Mouse (Mus musculus): ENCODE measurements around the gene Armc9. TPM values are rescaled to one million over a fixed set of nuclear protein-coding genes. Genes with fewer than 3 reads are reported as not detected.
A peak's percentile ranks its signal among the peaks of the same experiment; 100 is the strongest.

Gene Armc9
- 1 to 10 TPM; 3.2 to 3.4 TPM for total RNA-seq (2021)

DNA sequence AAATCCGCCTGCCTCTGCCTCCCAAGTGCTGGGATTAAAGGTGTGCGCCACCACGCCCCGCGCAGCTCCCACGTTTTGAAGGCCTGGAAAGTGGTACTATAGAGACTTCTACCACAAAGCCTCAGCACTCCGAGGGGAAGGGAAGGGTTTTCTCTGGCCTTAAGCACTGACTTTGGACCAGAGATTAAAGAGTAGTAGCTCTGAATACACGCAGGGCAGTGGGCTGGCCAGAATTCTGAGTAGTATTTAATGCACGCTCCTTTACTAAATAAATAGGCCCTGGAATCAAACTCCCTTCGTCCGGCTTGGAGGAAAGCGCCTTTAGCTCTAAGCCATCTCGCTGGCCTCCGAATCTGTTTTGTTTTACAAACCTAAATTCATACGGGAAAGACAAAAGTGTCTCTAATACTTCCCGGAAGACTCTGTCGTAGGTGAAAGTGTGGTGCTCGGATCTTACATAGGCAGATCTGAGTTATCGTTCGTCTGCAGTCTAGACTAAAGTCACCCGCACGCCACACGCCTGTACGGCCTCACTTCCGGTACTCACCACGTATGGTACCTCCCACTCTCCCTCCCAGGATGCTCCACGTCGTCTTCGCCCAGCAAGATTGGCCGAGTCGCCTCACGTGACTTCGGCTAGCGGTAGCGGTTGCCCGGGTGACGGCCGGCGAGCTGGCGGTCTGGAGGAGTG is at the start of gene Armc9:
Gene Armc9 (plus strand): TSS at position 648 of the 691 bp plus-strand sequence.
- DNase-seq (ENCODE audit: low spot score): peak; percentile 91
- intact Hi-C loops (cut with DNase I): loop anchor here (10.0 kb wide), 1 partner anchor 89 kb away; the partner anchor contains the start of gene Psmd1

GRCm38 (mm10) chr1:86105054-86105453 is 49.5 kb upstream of the Armc9 start:
- no peak for DNase-seq (ENCODE audit: low spot score)
- intact Hi-C loops (cut with DNase I): no loop called here

- DNase-seq (ENCODE audit: low spot score): peak; percentile 16
- intact Hi-C loops (cut with DNase I): no loop called here
Measured at GRCm38 (mm10) chr1:86111779-86112178, 42.8 kb upstream of the Armc9 start, which contains the start of gene Htr2b. Gene Htr2b, minus strand, starts transcription at chr1:86111970.

GRCm38 (mm10) chr1:86114141-86114540 is 40.4 kb upstream of the Armc9 start:
- intact Hi-C loops (cut with DNase I): no loop called here
- DNase-seq (ENCODE audit: low spot score): no peak

DNA sequence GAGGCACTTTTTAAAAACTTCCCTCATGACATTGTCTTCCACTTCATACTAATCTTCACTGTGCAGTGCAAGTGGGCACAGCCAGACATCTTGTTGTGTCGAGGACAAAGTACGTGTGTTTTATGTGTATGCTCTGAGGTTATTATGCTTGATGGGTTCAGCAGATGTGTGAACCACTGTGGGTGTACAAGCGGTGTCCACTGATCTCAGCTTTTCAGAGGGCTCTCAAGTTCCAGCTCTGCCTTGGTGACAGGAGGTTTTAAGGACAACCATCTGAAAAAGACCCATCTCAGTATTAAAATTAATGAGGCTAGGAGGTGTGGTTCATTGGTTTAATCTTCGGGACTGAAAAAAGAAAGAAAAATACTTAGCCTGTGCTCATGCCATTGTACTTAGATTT is 35.0 kb upstream of the Armc9 start:
- intact Hi-C loops (cut with DNase I): no loop called here

GRCm38 (mm10) chr1:86126036-86126435 is 28.5 kb upstream of the Armc9 start:
- no peak for DNase-seq (ENCODE audit: low spot score)
- intact Hi-C loops (cut with DNase I): no loop called here

More for the DNA sequence above, 35.0 kb upstream of the Armc9 start:
- no peak for DNase-seq (ENCODE audit: low spot score)

DNA sequence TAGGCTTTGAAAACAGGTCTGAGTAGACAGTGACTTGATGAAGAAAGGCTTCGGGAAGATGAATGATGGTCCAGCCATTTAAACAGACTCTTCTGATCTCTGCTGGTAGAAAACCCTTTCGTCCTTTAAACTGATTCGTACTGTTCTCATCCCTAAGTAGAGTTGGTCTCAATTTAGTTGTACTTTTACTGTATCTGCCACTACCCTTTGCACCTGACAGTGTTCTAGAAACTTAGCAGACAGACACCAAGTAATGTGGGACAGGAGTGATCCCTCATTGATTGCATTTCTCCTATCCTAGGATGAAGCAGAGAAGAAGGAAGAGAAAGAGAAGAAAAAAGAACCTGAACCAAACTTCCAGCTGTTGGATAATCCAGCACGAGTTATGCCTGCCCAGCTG is 21.2 kb upstream of the Armc9 start, which contains the start of gene Gm21972:
Gene Gm21972 (plus strand): TSS at position 301 of the 400 bp plus-strand sequence.
- intact Hi-C loops (cut with DNase I): no loop called here
- no peak for DNase-seq (ENCODE audit: low spot score)

GRCm38 (mm10) chr1:86135315-86135714 is 19.3 kb upstream of the Armc9 start:
- intact Hi-C loops (cut with DNase I): no loop called here
- no peak for DNase-seq (ENCODE audit: low spot score)

- intact Hi-C loops (cut with DNase I): loop anchor here (5.0 kb wide), 1 partner anchor 44 kb away; no protein-coding TSS in a partner anchor
Measured at GRCm38 (mm10) chr1:86141081-86141480, 13.5 kb upstream of the Armc9 start.

GRCm38 (mm10) chr1:86143165-86143564 is 11.4 kb upstream of the Armc9 start:
- intact Hi-C loops (cut with DNase I): loop anchor here (5.0 kb wide), 1 partner anchor 46 kb away; no protein-coding TSS in a partner anchor
- DNase-seq (ENCODE audit: low spot score): peak; percentile 23

More at GRCm38 (mm10) chr1:86141081-86141480, 13.5 kb upstream of the Armc9 start:
- DNase-seq (ENCODE audit: low spot score): no peak

DNA sequence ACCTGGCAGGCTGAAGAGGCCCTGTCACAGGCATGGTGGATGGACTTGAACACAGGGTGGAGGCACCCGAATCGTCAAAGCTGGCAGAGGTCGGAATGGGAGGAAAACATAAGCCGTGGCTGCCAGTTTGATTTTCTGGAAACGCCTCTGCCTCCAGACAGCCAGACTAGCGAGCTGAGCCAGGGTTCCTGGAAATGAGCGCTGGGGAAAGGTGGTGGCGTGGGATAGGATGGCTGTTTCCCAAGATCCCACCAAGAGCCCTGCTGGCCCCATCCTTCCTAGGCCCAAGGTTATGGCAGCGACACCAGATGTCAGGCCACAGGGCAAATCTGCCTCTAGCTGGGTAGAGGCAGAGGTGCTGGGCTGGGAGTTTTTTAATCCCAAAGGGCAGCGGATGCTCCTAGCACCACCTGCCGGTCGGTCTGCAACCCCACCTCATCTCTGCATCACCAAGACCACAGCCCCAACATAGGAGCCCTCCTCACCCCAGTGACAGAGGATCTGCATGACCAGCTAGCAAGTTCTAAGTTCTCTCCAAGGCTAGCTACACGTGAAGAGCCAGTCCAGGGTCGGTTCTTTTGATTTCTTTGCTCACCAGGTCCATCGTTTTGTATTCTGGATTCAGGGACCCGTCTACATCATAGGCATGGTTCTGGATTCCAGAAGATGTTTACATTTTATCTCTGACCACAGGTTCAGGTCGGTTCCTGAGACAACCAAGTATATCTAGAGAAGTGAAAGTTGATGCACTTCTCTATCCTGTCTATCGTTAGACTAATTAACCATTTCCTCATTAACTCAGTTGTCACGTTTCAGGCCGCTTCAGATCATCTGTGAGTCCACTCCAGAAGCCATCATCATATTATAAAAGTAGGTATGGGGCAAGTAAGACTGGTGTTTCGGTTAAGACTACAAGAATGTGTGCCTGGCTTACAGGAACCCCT is 10.3 kb upstream of the Armc9 start:
- DNase-seq (ENCODE audit: low spot score): peak; percentile 4
- intact Hi-C loops (cut with DNase I): loop anchor here (5.0 kb wide), 1 partner anchor 47 kb away; no protein-coding TSS in a partner anchor

- intact Hi-C loops (cut with DNase I): no loop called here
Measured at GRCm38 (mm10) chr1:86146293-86146692, 8.3 kb upstream of the Armc9 start.

GRCm38 (mm10) chr1:86147557-86147956 is 7.0 kb upstream of the Armc9 start:
- intact Hi-C loops (cut with DNase I): no loop called here
- no peak for DNase-seq (ENCODE audit: low spot score)

More at GRCm38 (mm10) chr1:86146293-86146692, 8.3 kb upstream of the Armc9 start:
- DNase-seq (ENCODE audit: low spot score): no peak

- intact Hi-C loops (cut with DNase I): no loop called here
- DNase-seq (ENCODE audit: low spot score): no peak
Measured at GRCm38 (mm10) chr1:86148161-86148560, 6.4 kb upstream of the Armc9 start.

DNA sequence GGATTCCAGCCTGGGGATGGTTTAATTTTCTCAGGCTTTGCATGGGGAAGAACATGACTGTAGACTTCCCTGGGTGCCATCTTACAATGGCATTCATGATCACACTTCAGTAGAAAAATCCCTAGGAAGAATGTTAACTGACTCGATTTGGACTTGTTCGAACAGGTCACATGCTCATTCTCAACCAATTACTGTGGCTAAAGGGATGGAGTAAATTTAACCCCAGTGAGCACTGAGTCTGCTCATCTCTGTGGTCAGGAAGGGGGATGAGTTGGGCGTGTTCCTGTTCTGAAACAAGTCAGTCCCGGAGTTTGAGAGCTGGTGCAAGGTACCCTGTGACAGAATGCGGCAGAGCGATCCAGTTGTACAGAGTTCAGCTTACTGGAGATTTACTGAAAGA is 3.7 kb upstream of the Armc9 start:
- no peak for DNase-seq (ENCODE audit: low spot score)
- intact Hi-C loops (cut with DNase I): loop anchor here (10.0 kb wide), 1 partner anchor 86 kb away; the partner anchor contains the start of gene Psmd1

GRCm38 (mm10) chr1:86151376-86151775 is 3.2 kb upstream of the Armc9 start:
- no peak for DNase-seq (ENCODE audit: low spot score)
- intact Hi-C loops (cut with DNase I): loop anchor here (10.0 kb wide), 1 partner anchor 87 kb away; the partner anchor contains the start of gene Psmd1

DNA sequence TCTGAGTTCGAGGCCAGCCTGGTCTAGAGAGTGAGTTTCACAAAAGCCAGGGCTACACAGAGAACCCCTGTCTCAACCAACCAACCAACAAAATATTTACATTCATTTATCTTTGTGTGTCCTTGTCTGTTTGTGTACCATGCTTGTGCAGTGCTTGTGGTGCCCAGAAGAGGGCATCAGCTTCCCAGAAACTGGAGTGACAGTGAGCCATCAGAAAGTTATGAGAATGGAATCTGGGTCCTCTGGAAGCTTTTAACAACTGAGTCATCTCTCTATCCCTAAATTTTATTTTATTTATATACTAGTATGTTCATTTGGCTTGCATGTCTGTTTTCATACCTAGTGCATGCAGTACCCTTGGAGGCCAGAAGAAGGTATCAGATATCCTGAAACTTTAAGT is 2.0 kb upstream of the Armc9 start:
- intact Hi-C loops (cut with DNase I): loop anchor here (10.0 kb wide), 1 partner anchor 88 kb away; the partner anchor contains the start of gene Psmd1
- no peak for DNase-seq (ENCODE audit: low spot score)

GRCm38 (mm10) chr1:86154824-86155164 is 214 bp downstream of the Armc9 start:
- intact Hi-C loops (cut with DNase I): loop anchor here (10.0 kb wide), 1 partner anchor 90 kb away; the partner anchor contains the start of gene Psmd1
- no peak for DNase-seq (ENCODE audit: low spot score)

DNA sequence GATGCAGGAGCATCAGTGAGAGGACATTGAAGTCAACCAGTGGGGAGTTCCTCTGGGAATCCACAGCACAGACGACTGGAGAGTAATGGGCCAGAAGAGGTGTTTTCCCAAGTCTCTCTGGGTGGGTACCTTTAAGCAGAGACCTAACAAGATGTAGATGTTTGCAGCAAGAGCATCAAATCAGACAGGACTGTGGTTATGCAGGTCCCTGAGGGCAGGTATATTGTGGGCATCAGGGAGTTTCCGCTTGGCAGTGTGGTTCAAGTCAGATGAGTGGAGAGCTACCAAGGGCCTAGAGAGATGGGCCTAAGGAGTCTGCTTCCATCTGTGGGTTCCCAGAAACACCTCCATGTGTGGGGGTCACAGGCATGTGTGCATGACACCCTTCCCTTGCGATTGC is 1.5 kb downstream of the Armc9 start:
- intact Hi-C loops (cut with DNase I): loop anchor here (10.0 kb wide), 1 partner anchor 91 kb away; the partner anchor contains the start of gene Psmd1
- no peak for DNase-seq (ENCODE audit: low spot score)

DNA sequence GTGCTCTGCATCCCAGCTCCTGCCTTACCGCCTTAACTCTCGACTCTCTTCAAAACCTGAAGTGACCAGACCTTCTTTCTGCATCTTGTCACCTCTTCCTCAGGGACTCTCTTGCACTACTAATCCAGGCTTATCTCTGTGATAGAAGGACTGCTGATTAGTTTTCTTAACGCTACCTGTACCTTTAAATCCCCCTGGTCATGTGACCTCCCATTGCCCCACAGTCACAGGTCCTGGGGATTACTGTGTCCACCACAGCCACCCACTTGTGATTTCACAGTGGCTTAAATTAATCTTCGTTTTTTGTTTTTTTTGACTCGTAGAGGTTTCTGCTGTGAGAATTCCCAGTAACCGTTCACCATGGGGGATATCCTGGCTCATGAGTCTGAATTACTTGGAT is 2.0 kb downstream of the Armc9 start:
- intact Hi-C loops (cut with DNase I): loop anchor here (10.0 kb wide), 1 partner anchor 92 kb away; the partner anchor contains the start of gene Psmd1

More for the DNA sequence above, 2.0 kb downstream of the Armc9 start:
- DNase-seq (ENCODE audit: low spot score): no peak

Data from heart, postnatal 25 days (tissue).